Mouse (Mus musculus) neural tube, embryonic 12.5 days (tissue): Measurements from ENCODE around the gene Gm43638. TPM values are rescaled to one million over a fixed set of nuclear protein-coding genes. Genes with fewer than 3 reads are reported as not detected.
"Not testable (repeated sequence)": the region's sequence is repeated elsewhere in the genome, so short reads cannot be mapped to it uniquely, and the experiment has no call there.

Experiments
- ATAC-seq: fragments of 200-750 bp; cut with Nextera tagmentation; 2 replicates; pipeline ENCODE4 v1.8.0; 2017; ENCODE audit warnings: low read depth, mild to moderate bottlenecking, moderate TSS enrichment, moderate library complexity; ENCODE audit not compliant: low FRiP score
- H3K27ac ChIP-seq: fragments of 300-500 bp; sonication (generic); 2 replicates; pipeline ENCODE4 v1.5.1; 2016
- H3K27me3 ChIP-seq: fragments of 300-500 bp; sonication (generic); replicated peaks from 2 replicates; pipeline ENCODE4 v1.6.1; 2016; ENCODE audit warnings: mild to moderate bottlenecking
- H3K36me3 ChIP-seq: fragments of 300-500 bp; sonication (generic); 2 replicates; pipeline ENCODE4 v1.6.1; 2016; ENCODE audit warnings: mild to moderate bottlenecking
- H3K4me1 ChIP-seq: fragments of 300-500 bp; sonication (generic); 2 replicates; pipeline ENCODE4 v1.6.1; 2016
- H3K4me2 ChIP-seq: fragments of 300-500 bp; sonication (generic); replicated peaks from 2 replicates; pipeline ENCODE4 v1.6.1; 2016; ENCODE audit warnings: mild to moderate bottlenecking
- H3K4me3 ChIP-seq: fragments of 300-500 bp; sonication (generic); 2 replicates; pipeline ENCODE4 v1.5.1; 2016
- H3K9ac ChIP-seq: fragments of 300-500 bp; sonication (generic); 2 replicates; pipeline ENCODE4 v1.6.1; 2016; ENCODE audit warnings: mild to moderate bottlenecking
- H3K9me3 ChIP-seq: fragments of 300-500 bp; sonication (generic); 2 replicates; pipeline ENCODE4 v1.6.1; 2016; ENCODE audit warnings: mild to moderate bottlenecking
- WGBS: fragments of 180-500 bp; shearing (Covaris S2); methylation state at CpG from one replicate; pipeline ENCODE4 v1.1.7; 2016; 5-methylcytosine and 5-hydroxymethylcytosine counted together
- polyA plus RNA-seq: library from polyadenylated mRNA; unstranded; fragments of >200 nt; fragmentation: Nextera tagmentation; extraction: Ambion mirVana; gene quantifications from 2 replicates; pipeline ENCODE4 v1.2.1, GENCODE M21; 2016

The Gm43638 gene
- not detected in 2 replicates for polyA plus RNA-seq

DNA sequence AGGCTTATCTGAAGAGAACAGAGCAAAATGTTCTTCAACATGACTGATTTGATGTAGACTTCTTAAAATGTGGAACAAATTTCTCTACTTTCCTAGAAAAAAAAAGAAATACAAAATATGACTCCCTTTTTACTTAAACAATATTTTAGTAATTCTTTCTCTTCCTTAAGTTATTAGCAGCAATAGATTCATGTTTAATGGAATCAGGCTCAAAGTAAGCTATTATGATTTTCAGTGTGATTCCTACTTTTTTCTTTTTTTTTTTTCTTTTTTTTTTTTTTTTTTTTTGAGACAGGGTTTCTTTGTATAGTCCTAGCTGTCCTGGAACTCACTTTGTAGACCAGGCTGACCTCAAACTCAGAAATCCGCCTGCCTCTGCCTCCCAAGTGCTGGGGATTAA lies at the start of gene Gm43638:
TSS of gene Gm43638 (minus strand) at position 101 of the 400 bp plus-strand sequence.
- ATAC-seq, H3K27ac ChIP-seq, H3K4me1 ChIP-seq, H3K9me3 ChIP-seq, H3K9ac ChIP-seq, H3K4me3 ChIP-seq, H3K4me2 ChIP-seq, H3K36me3 ChIP-seq, H3K27me3 ChIP-seq: not testable (repeated sequence)
- WGBS, result 96% methylated on average over 1 of the region's 1 CpGs

- H3K4me3 ChIP-seq, result no peak overlapping the region
- no peaks in the 10 kb centered on the region for H3K36me3 ChIP-seq
- no peak overlapping the region for H3K9ac ChIP-seq
- H3K4me1 ChIP-seq, result no peaks in the 10 kb centered on the region
- H3K27ac ChIP-seq, result no peak overlapping the region
- no peak for ATAC-seq
- H3K4me2 ChIP-seq, result no peak overlapping the region
- H3K9me3 ChIP-seq, result no peaks in the 10 kb centered on the region
- H3K27me3 ChIP-seq, result no peaks in the 10 kb centered on the region
- WGBS, result 70% methylated on average over 4 of the region's 4 CpGs
Measured at GRCm38 (mm10) chr5:87535994-87536644, 49.5 kb upstream of the Gm43638 start.

DNA sequence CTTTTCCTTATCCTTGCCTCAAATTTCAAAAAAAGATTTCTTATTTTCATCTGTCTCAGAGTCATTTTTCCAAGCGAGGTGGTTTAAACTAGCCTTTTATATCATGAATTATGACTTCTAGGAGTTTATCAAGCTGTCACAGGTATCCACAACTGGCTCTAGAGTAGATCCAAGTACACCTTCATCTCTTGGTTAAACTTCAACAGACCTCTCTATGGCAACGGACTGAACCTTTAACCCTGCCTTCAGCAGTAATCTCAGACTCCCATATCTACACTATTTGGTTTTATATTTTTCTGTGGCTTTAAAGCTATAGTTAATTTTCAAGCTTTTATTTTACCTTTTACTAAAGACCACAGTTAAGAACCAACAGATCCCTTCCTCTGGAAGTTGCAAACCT lies 45.7 kb upstream of the Gm43638 start:
- Histone ChIP-seq H3K9ac (no peak overlapping the region), H3K36me3 (no peaks in the 10 kb centered on the region), H3K9me3 (no peaks in the 10 kb centered on the region), H3K4me1 (no peaks in the 10 kb centered on the region), H3K27me3 (no peaks in the 10 kb centered on the region), H3K4me3 (no peak overlapping the region), H3K4me2 (no peak overlapping the region), H3K27ac (no peak overlapping the region)
- WGBS, result 78% methylated on average over 2 of the region's 2 CpGs
- ATAC-seq, result no peak

DNA sequence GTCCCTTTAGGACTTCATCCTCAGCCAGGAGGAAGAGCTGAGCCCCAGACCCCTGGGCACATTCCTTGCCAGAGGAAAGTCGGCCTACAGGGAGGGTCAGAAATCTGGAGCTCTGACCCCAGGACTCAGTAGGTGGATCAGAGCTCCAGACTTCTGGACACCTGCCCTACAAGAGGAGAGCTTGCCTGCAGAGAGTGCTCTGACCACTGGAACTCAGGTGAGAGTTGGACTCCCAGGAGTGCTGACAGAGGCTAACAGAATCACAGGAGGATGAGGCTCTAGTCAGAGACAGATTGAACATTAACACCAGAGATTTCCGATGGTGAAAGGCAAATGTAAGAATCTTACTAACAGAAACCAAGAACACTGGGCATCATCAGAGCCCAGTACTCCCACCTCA lies 37.0 kb upstream of the Gm43638 start:
- 87% methylated on average over 2 of the region's 2 CpGs for WGBS
- H3K9me3 ChIP-seq, H3K27me3 ChIP-seq, H3K27ac ChIP-seq, H3K36me3 ChIP-seq, H3K9ac ChIP-seq, H3K4me3 ChIP-seq, H3K4me1 ChIP-seq, ATAC-seq, H3K4me2 ChIP-seq: not testable (repeated sequence)

GRCm38 (mm10) chr5:87505776-87506458 lies 19.3 kb upstream of the Gm43638 start:
- Histone ChIP-seq H3K4me2 (no peak overlapping the region), H3K27ac (no peak overlapping the region), H3K9me3 (no peaks in the 10 kb centered on the region), H3K36me3 (no peaks in the 10 kb centered on the region), H3K27me3 (no peaks in the 10 kb centered on the region), H3K4me1 (no peaks in the 10 kb centered on the region), H3K9ac (no peak overlapping the region), H3K4me3 (no peak overlapping the region)
- ATAC-seq, result no peak
- WGBS, result 67% methylated on average over 4 of the region's 4 CpGs

DNA sequence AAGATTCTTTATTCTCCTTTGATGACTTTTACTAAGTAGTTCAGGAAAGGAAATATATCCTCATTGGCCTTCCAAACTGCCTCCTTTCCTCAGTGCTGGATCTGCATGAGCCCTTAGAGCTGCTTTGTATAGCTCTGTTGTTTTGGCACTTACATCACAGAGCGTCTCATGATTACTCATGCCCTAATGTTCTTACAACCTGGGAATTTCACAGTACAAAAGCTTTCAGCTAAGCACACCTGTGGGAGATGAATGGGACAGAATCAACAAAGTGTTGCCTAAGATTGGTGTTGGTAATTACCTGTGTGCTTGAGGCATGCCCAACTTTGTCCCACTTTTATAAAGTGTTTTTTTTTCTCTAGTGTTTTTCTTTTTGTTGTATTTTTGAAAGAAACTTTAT lies 16.1 kb upstream of the Gm43638 start:
- no peak for ATAC-seq
- 66% methylated on average over 1 of the region's 1 CpGs for WGBS
- no peak overlapping the region for H3K27ac ChIP-seq
- H3K4me2 ChIP-seq, result no peak overlapping the region
- H3K36me3 ChIP-seq, result no peaks in the 10 kb centered on the region
- H3K9ac ChIP-seq, result no peak overlapping the region
- no peaks in the 10 kb centered on the region for H3K27me3 ChIP-seq
- no peaks in the 10 kb centered on the region for H3K9me3 ChIP-seq
- no peaks in the 10 kb centered on the region for H3K4me1 ChIP-seq
- H3K4me3 ChIP-seq, result no peak overlapping the region

GRCm38 (mm10) chr5:87499341-87499740 lies 12.7 kb upstream of the Gm43638 start:
- Histone ChIP-seq H3K4me2 (no peak overlapping the region), H3K36me3 (no peaks in the 10 kb centered on the region), H3K4me1 (no peaks in the 10 kb centered on the region), H3K9me3 (no peaks in the 10 kb centered on the region), H3K4me3 (no peak overlapping the region), H3K27ac (no peak overlapping the region), H3K27me3 (no peaks in the 10 kb centered on the region), H3K9ac (no peak overlapping the region)
- no peak for ATAC-seq

DNA sequence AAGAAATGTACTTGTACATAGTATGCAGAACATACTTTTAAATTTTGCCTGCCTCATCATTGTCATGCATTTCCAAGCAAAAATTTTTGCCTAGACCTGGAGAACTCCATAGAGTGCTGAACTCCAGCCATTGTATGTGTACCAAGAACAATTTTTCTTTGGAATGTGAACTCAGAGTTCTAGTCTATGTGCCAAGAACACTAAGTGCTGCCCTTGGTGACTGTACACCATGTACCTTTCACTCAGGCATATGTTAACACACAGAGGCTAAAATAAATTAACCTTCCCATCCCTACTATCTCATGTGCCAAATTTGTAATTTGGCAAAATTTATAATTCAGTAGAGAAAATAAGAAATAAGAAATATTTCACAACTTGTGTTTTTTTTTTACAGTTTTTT lies 12.3 kb upstream of the Gm43638 start:
- ATAC-seq, result no peak
- no peak overlapping the region for H3K9ac ChIP-seq

GRCm38 (mm10) chr5:87490771-87491170 lies 4.2 kb upstream of the Gm43638 start, which contains the start of gene Ugt2a1:
TSS of gene Ugt2a1 (minus strand) at chr5:87490871.
- Histone ChIP-seq H3K4me3 (no peak within 1 kb of the TSS), H3K4me1 (no peaks in the 10 kb centered on the region), H3K9ac (no peak within 1 kb of the TSS), H3K36me3 (no peaks in the 10 kb centered on the region), H3K9me3 (no peaks in the 10 kb centered on the region), H3K27me3 (no peaks in the 10 kb centered on the region), H3K4me2 (no peak within 1 kb of the TSS), H3K27ac (no peak within 1 kb of the TSS)
- WGBS, result 90% methylated on average over 1 of the region's 1 CpGs
- no peak for ATAC-seq

More for the DNA sequence above, 12.3 kb upstream of the Gm43638 start:
- Histone ChIP-seq H3K27me3 (no peaks in the 10 kb centered on the region), H3K4me1 (no peaks in the 10 kb centered on the region), H3K36me3 (no peaks in the 10 kb centered on the region), H3K4me3 (no peak overlapping the region), H3K4me2 (no peak overlapping the region), H3K27ac (no peak overlapping the region), H3K9me3 (no peaks in the 10 kb centered on the region)

DNA sequence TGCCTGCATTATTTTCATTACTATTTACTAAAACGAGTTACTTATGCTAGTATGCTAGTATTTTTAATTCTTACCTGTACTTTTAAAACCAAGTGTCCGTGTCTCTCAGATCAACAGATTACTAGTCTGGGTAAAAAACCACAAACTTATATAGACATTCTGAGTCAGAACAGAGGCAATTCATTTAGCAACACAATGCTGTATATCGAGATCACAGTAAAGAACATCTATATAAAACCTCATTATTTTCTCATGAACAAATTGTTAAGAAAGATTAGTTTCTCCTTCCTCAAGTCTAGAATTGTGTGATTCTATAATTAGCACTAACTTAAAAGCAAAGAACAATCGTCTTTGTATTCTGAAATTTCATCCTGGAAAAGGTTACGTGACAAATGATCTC lies 4.4 kb downstream of the Gm43638 start, which contains the start of gene Ugt2a2:
TSS of gene Ugt2a2 (minus strand) at position 101 of the 400 bp plus-strand sequence.
- H3K4me2 ChIP-seq, result no peak within 1 kb of the TSS
- H3K4me3 ChIP-seq, result no peak within 1 kb of the TSS
- WGBS, result 86% methylated on average over 5 of the region's 5 CpGs
- H3K9me3 ChIP-seq, result no peaks in the 10 kb centered on the region
- no peaks in the 10 kb centered on the region for H3K4me1 ChIP-seq
- no peaks in the 10 kb centered on the region for H3K27me3 ChIP-seq
- H3K36me3 ChIP-seq, result no peaks in the 10 kb centered on the region
- no peak for ATAC-seq
- H3K27ac ChIP-seq, result no peak within 1 kb of the TSS
- no peak within 1 kb of the TSS for H3K9ac ChIP-seq

DNA sequence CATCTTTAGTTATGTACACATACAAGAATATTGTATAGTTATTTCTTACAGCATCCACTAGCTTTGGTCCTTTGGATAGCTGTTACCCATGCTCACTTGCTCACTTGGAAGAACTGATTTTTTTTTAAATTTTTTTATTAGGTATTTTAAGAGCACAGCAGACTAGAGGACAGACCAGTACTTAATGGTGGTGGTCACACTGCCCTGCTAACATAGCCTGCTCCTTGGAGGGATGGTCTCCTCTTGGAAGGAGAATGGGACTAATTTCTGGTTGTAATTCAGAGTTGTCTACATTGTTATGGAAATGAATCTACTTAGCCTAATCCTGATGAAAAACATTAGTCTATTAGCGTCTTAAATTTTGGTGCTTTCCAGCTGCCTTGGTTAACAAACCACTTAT lies 27.8 kb downstream of the Gm43638 start:
- ATAC-seq, result no peak
- Histone ChIP-seq H3K9ac (no peak overlapping the region), H3K27me3 (no peaks in the 10 kb centered on the region), H3K4me2 (no peak overlapping the region), H3K36me3 (no peaks in the 10 kb centered on the region), H3K4me1 (no peaks in the 10 kb centered on the region), H3K4me3 (no peak overlapping the region), H3K9me3 (no peaks in the 10 kb centered on the region), H3K27ac (no peak overlapping the region)
- WGBS, result 28% methylated on average over 1 of the region's 1 CpGs

DNA sequence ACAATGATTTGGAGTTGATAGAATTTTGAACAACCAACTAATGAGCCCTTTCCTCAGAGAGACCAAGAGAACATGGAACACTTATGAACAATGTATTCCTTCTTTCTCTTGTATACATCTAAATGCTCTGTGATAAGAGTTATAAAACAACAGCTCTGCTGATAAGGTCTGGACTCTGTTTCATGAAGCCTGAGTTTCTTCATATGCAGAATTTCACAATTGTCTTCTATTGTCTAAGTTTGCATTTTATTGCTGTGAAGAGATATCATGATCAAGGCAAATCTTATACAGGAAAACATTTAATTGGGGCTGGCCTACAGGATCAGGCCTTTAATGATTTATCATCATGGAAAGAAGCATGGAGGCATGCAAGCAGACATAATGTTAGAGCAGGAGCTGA lies 28.9 kb downstream of the Gm43638 start:
- Histone ChIP-seq H3K9me3 (no peaks in the 10 kb centered on the region), H3K4me2 (no peak overlapping the region), H3K27ac (no peak overlapping the region), H3K36me3 (no peaks in the 10 kb centered on the region), H3K27me3 (no peaks in the 10 kb centered on the region), H3K4me1 (no peaks in the 10 kb centered on the region), H3K4me3 (no peak overlapping the region), H3K9ac (no peak overlapping the region)
- no peak for ATAC-seq
